Mouse (Mus musculus) limb, embryonic 14.5 days (tissue): ENCODE data around the gene Samd8. TPM values are rescaled to one million over a fixed set of nuclear protein-coding genes. Genes with fewer than 3 reads are reported as not detected.

ENCODE experiments used
- ATAC-seq: fragments of 200-750 bp; cut with Nextera tagmentation; 2 replicates; pipeline ENCODE4 v1.8.0; 2017; ENCODE audit warnings: low read depth, moderate number of reproducible peaks, moderate TSS enrichment; ENCODE audit not compliant: low FRiP score
- DNase-seq: peaks from one replicate; pipeline ENCODE4 v3.0.0-alpha.2; 2015; ENCODE audit warnings: low spot score
- H3K27ac ChIP-seq: fragments of 300-500 bp; sonication (generic); replicated peaks from 2 replicates; pipeline ENCODE4 v1.5.1; 2014; ENCODE audit warnings: low read depth, mild to moderate bottlenecking, low read length, moderate library complexity, mixed read lengths
- H3K27me3 ChIP-seq: fragments of 300-500 bp; sonication (generic); 2 replicates; pipeline ENCODE4 v1.6.1; 2014; ENCODE audit warnings: low read length, mixed read lengths; ENCODE audit not compliant: control insufficient read depth, insufficient read depth
- H3K36me3 ChIP-seq: fragments of 300-500 bp; sonication (generic); 2 replicates; pipeline ENCODE4 v1.6.1; 2014; ENCODE audit warnings: mild to moderate bottlenecking, low read length, moderate library complexity, mixed read lengths; ENCODE audit not compliant: control insufficient read depth, insufficient read depth
- H3K4me1 ChIP-seq: fragments of 300-500 bp; sonication (generic); 2 replicates; pipeline ENCODE4 v1.6.1; 2014; ENCODE audit warnings: antibody characterized with exemption, low read length, mixed read lengths; ENCODE audit not compliant: control insufficient read depth, insufficient read depth
- H3K4me2 ChIP-seq: fragments of 300-500 bp; sonication (generic); replicated peaks from 2 replicates; pipeline ENCODE4 v1.6.1; 2014; ENCODE audit warnings: low read depth, mild to moderate bottlenecking, low read length, moderate library complexity; ENCODE audit not compliant: severe bottlenecking
- H3K4me3 ChIP-seq: fragments of 300-500 bp; sonication (generic); replicated peaks from 2 replicates; pipeline ENCODE4 v1.5.1; 2014; ENCODE audit warnings: low read length
- H3K9ac ChIP-seq: fragments of 300-500 bp; sonication (generic); 2 replicates; pipeline ENCODE4 v1.6.1; 2014; ENCODE audit warnings: mild to moderate bottlenecking, low read depth, low read length, moderate library complexity; ENCODE audit not compliant: severe bottlenecking
- H3K9me3 ChIP-seq: fragments of 300-500 bp; sonication (generic); 2 replicates; pipeline ENCODE4 v1.6.1; 2016; ENCODE audit warnings: low read length; ENCODE audit not compliant: control insufficient read depth
- POLR2A ChIP-seq: fragments of 200-500 bp; IDR thresholded peaks from 2 replicates; pipeline ENCODE4 v1.8.0; 2012; ENCODE audit warnings: inconsistent platforms, mild to moderate bottlenecking, moderate library complexity, borderline replicate concordance; ENCODE audit not compliant: insufficient read depth, insufficient read length; ENCODE audit errors: extremely low read depth
- WGBS: fragments of 180-500 bp; shearing (Covaris S2); extraction: QIAGEN DNeasy Blood & Tissue Kit; methylation state at CpG from one replicate; pipeline ENCODE4 v1.1.7; 2014; 5-methylcytosine and 5-hydroxymethylcytosine counted together
- polyA plus RNA-seq, 2 experiments: library from polyadenylated mRNA; depleted of rRNA in 1 of 2; stranded (reverse) in 1 of 2; unstranded in 1 of 2; fragments of >200 nt; fragmentation: Nextera tagmentation in 1 of 2; extraction: Ambion mirVana in 1 of 2; gene quantifications; 2 replicates each; pipeline versions ENCODE4 v1.2.1 to v1.2.3; 2012 to 2014

The Samd8 gene
- polyA plus RNA-seq, 2 experiments: 11.4 to 12.3 TPM

DNA sequence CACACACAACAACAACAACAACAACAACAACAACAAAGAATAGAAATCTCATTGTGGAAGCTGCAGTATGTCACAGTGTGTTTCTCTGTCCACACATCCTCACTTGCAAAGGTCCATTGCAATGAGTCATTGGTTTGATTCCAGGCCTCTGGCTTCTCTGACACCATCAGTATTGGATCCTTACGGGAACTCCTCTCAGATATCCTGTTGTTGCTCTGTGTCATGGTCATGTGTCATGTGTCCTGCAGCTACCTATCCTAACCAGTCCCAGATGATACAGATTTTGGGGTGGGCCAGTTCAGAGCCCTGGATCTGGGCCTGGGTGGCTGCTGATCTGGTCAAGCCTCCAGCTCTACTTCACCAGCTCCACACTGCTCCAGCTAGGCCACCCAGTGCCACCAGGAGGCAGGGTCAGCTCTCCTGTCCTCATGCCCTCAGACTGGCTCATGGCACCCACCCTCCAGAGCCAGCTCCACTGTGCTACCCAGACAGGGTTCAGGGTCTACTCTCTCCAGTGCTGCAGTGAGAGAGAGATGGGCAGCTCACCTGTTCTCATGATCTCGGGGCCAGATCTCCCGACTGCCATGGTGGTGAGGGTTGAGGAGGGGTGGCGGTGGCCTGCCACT is 70.7 kb downstream of the Samd8 start:
- 83% methylated on average over 4 of the region's 4 CpGs for WGBS
- no peaks in the 10 kb centered on the region for H3K9me3 ChIP-seq
- peaks cover 6% of the 10 kb centered on the region; the same call in 1 of the 2 replicates for H3K4me1 ChIP-seq
- no peak overlapping the region for H3K4me2 ChIP-seq
- H3K9ac ChIP-seq: no peak overlapping the region
- ATAC-seq (no peak), DNase-seq (no peak)
- no peak for TF ChIP-seq POLR2A
- no peaks in the 10 kb centered on the region for H3K36me3 ChIP-seq
- no peak overlapping the region for H3K4me3 ChIP-seq
- no peak overlapping the region for H3K27ac ChIP-seq
- H3K27me3 ChIP-seq: no peaks in the 10 kb centered on the region

DNA sequence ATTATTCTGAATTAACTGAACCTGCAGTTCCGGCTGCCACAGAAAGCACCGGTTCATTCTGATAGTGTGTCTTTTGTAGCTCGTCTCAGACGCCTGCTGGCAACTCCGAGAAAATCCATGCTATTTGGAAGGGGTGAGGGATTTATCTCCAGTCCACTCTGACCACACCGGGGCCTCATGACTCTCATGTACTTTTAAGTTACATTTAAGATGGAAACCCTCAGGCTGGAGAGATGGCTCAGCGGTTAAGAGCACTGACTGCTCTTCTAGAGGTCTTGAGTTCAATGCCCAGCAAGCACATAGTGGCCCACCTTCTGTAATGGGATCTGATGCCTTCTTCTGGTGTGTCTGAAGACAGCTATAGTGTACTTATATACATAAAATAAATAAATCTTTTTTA is 72.0 kb downstream of the Samd8 start:
- Histone ChIP-seq H3K27me3 (no peaks in the 10 kb centered on the region), H3K9ac (no peak overlapping the region), H3K9me3 (no peaks in the 10 kb centered on the region), H3K4me2 (no peak overlapping the region), H3K4me3 (no peak overlapping the region), H3K4me1 (peaks cover 6% of the 10 kb centered on the region; the same call in 1 of the 2 replicates), H3K27ac (no peak overlapping the region), H3K36me3 (no peaks in the 10 kb centered on the region)
- DNase-seq: no peak
- 78% methylated on average over 7 of the region's 7 CpGs for WGBS
- no peak for ATAC-seq
- TF ChIP-seq POLR2A: no peak

DNA sequence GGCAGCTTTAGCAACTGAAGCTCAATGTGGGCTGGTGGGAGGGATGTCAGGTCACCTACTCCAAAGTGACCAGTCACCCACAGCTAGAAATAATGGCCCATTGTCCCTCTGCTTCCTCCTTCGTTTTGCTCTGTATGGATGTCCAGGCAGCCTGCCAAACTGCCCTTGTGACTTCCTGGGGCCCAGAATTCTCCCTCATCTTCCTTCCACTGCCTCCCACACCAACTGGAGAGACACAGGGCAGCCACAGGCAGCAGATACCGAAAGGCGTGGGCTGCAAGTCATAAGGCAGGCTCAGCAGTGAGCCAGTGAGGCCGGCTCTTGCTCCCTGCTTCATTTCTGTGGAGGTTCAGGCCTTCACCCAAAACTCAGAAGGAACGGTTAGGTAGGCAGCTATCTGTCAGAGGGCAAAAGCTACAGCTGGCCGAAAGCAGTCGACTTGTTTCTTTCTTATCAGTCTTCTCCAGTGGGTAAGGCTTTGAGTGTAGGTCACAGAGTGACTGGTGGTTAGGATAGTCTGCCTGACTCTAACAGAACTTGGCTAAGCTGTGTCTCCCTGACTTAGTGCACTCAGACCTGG is 72.6 kb downstream of the Samd8 start:
- WGBS: 73% methylated on average over 7 of the region's 7 CpGs
- DNase-seq: peak; percentile 50
- peaks cover 6% of the 10 kb centered on the region; the same call in 1 of the 2 replicates for H3K4me1 ChIP-seq
- H3K9me3 ChIP-seq: no peaks in the 10 kb centered on the region
- H3K36me3 ChIP-seq: no peaks in the 10 kb centered on the region
- H3K9ac ChIP-seq: no peak overlapping the region
- ATAC-seq: no peak
- TF ChIP-seq POLR2A: no peak
- H3K4me3 ChIP-seq: no peak overlapping the region
- H3K27me3 ChIP-seq: no peaks in the 10 kb centered on the region
- H3K27ac ChIP-seq: peak overlapping the region; percentile 14
- no peak overlapping the region for H3K4me2 ChIP-seq

DNA sequence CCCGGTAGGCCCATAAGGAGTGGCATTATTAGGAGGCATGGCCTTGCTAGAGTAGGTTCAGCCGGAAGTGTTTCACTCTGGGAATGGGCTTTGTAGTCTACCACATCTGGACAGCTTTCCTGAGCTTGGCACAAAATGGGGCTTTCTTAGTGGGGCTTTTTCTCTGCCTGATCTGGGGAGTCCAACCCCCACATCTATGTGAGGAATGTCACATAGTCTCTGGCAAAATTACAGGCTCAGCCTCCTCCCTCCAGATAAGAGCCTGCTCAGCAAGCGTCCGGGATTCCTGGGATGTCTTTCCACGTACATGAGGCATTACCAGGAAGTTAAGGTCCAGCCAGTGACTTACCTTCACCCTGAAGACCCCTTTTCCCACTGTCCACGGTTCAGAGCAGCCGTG is 73.6 kb downstream of the Samd8 start:
- no peak for TF ChIP-seq POLR2A
- Histone ChIP-seq H3K4me3 (no peak overlapping the region), H3K27me3 (no peaks in the 10 kb centered on the region), H3K4me2 (no peak overlapping the region), H3K27ac (no peak overlapping the region), H3K36me3 (no peaks in the 10 kb centered on the region), H3K4me1 (peaks cover 6% of the 10 kb centered on the region; the same call in 1 of the 2 replicates), H3K9ac (no peak overlapping the region), H3K9me3 (no peaks in the 10 kb centered on the region)
- 63% methylated on average over 7 of the region's 7 CpGs for WGBS
- peak; percentile 12 for DNase-seq
- ATAC-seq: no peak

DNA sequence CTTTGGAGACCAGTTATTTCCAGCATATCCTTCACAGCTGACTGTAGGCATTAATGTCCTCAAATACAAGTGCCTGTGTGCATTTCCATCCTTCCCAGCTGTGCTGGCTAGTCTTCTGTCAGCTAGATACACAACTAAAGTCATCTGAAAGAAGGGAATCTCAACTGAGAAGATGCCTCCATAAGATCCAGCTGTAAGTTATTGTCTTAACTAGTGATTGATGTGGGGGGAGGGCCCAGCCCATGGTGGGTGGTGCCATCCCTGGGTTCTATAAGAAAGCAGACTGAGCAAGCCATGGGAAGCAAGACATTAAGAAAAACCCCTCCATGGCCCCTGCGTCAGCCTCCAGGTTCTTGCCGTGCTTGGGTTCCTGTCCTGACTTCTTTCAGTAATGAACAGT is 74.6 kb downstream of the Samd8 start, which contains the start of gene Vdac2:
TSS of gene Vdac2 (plus strand) at position 301 of the 400 bp plus-strand sequence.
- Histone ChIP-seq H3K4me2 (no peak within 1 kb of the TSS), H3K4me3 (no peak within 1 kb of the TSS), H3K27ac (no peak within 1 kb of the TSS), H3K27me3 (no peaks in the 10 kb centered on the region), H3K4me1 (peaks cover 6% of the 10 kb centered on the region; the same call in 1 of the 2 replicates), H3K9ac (no peak within 1 kb of the TSS), H3K9me3 (no peaks in the 10 kb centered on the region), H3K36me3 (no peaks in the 10 kb centered on the region)
- WGBS: 88% methylated on average over 2 of the region's 2 CpGs
- ATAC-seq (no peak), DNase-seq (no peak)
- TF ChIP-seq POLR2A: no peak
